Mouse (Mus musculus) kidney, adult 2 months (tissue): ENCODE results near the gene Aldh3a1. TPM values are rescaled to one million over a fixed set of nuclear protein-coding genes. Genes with fewer than 3 reads are reported as not detected.
A peak's percentile ranks its signal among the peaks of the same experiment; 100 is the strongest.
"Not testable (repeated sequence)": the region's sequence is repeated elsewhere in the genome, so short reads cannot be mapped to it uniquely, and the experiment has no call there.

Experiments used
- DNase-seq: peaks from one replicate; pipeline ENCODE4 v3.0.0; 2021
- H3K27ac ChIP-seq: fragments of 200-500 bp; 2 replicates; pipeline ENCODE4 v1.5.1; 2012; ENCODE audit warnings: low read depth, low read length, control low read depth, inconsistent platforms; ENCODE audit not compliant: insufficient read depth
- H3K27me3 ChIP-seq: fragments of 200-500 bp; replicated peaks from 2 replicates; pipeline ENCODE4 v1.6.1; 2012; ENCODE audit warnings: mild to moderate bottlenecking, moderate library complexity, low read length, inconsistent platforms; ENCODE audit not compliant: control insufficient read depth, insufficient read depth
- H3K36me3 ChIP-seq: fragments of 200-500 bp; 2 replicates; pipeline ENCODE4 v1.6.1; 2012; ENCODE audit warnings: mild to moderate bottlenecking, moderate library complexity, low read length, inconsistent platforms; ENCODE audit not compliant: control insufficient read depth, insufficient read depth
- H3K4me1 ChIP-seq: fragments of 200-500 bp; 2 replicates; pipeline ENCODE4 v1.6.1; 2011; ENCODE audit warnings: low read length; ENCODE audit not compliant: control insufficient read depth, insufficient read depth
- H3K4me3 ChIP-seq: fragments of 200-500 bp; 2 replicates; pipeline ENCODE4 v1.5.1; 2011; ENCODE audit warnings: mild to moderate bottlenecking, low read depth, low read length, control low read depth; ENCODE audit not compliant: insufficient read depth
- CTCF ChIP-seq: fragments of 200-500 bp; conservative IDR thresholded peaks from 2 replicates; pipeline ENCODE4 v1.5.1; 2011; ENCODE audit warnings: low read depth, mild to moderate bottlenecking, control low read depth, low read length, moderate library complexity, mixed read lengths; ENCODE audit not compliant: insufficient read depth, insufficient read length
- POLR2A ChIP-seq: fragments of 200-500 bp; IDR thresholded peaks from one replicate; pipeline ENCODE4 v1.6.1; 2011; ENCODE audit warnings: low read depth, low read length, control low read depth
- WGBS: fragments of 180-500 bp; shearing (Covaris S2); methylation state at CpG from one replicate; pipeline ENCODE4 v1.1.7; 2018; 5-methylcytosine and 5-hydroxymethylcytosine counted together
- polyA plus RNA-seq: library from polyadenylated mRNA; depleted of rRNA; stranded (reverse); fragments of >200 nt; gene quantifications from 2 replicates; pipeline ENCODE4 v1.2.3, GENCODE M21; 2012

Gene Aldh3a1
- polyA plus RNA-seq, 1 experiment = 1.1 TPM

DNA sequence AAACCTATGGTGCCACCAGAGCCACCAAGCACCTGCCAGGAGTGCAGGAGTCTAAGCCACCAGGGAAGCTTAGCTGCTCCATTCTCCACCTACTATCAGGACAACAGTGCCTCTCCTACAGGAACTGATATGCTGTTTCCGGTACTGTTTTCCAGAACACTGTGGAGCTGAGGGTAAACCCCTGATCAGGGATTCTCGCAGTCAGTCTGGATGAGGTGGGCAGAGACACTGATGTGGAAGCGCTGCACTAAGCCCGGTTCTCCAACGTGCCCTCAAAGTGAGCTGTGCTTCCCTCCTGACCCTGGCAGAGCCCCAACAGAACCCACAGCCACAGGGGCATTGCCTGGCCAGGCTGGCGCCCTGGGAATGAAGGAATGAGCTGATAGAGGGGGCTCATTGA lies 43.0 kb upstream of the Aldh3a1 start:
- Histone ChIP-seq H3K27ac (no peak overlapping the region), H3K36me3 (peaks cover 1% of the 10 kb centered on the region), H3K4me3 (no peak overlapping the region), H3K27me3 (no peaks in the 10 kb centered on the region), H3K4me1 (peaks cover 3% of the 10 kb centered on the region; the same call in 1 of the 2 replicates)
- no peak for TF ChIP-seq CTCF
- WGBS = 87% methylated on average over 6 of the region's 6 CpGs
- DNase-seq = no peak

GRCm38 (mm10) chr11:61164881-61165280 lies 42.5 kb upstream of the Aldh3a1 start:
- peaks cover 3% of the 10 kb centered on the region; the same call in 1 of the 2 replicates for H3K4me1 ChIP-seq
- 91% methylated on average over 10 of the region's 10 CpGs for WGBS
- TF ChIP-seq CTCF (no peak), POLR2A (no peak)

DNA sequence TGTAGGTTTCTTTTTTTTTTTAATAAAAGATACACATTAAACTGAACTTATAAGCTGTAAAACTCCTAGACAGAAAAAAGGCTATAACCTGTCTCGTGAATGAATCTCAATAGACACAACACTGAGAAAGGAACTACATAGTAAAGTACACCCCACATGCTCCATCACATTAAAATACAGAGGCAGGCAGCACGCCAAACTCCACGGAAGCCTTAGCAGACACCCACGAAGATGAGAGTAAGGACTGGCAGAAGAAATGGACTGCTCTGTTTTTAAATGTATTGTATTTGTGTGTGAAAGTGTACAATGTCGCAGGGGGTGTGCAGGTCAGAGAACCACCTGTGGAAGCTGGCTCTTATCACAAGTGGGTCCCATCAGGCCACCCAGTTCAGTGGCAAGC lies 37.2 kb upstream of the Aldh3a1 start:
- no peaks in the 10 kb centered on the region for H3K27me3 ChIP-seq
- TF ChIP-seq CTCF = no peak
- TF ChIP-seq POLR2A = no peak
- DNase-seq = no peak
- H3K4me3 ChIP-seq = no peak overlapping the region
- no peaks in the 10 kb centered on the region; the same call in 1 of the 2 replicates for H3K36me3 ChIP-seq
- WGBS = 69% methylated on average over 5 of the region's 5 CpGs
- no peak overlapping the region for H3K27ac ChIP-seq
- H3K4me1 ChIP-seq = peaks cover 3% of the 10 kb centered on the region; the same call in 1 of the 2 replicates

More at GRCm38 (mm10) chr11:61164881-61165280, 42.5 kb upstream of the Aldh3a1 start:
- Histone ChIP-seq H3K27me3 (no peaks in the 10 kb centered on the region), H3K27ac (no peak overlapping the region), H3K4me3 (no peak overlapping the region), H3K36me3 (no peaks in the 10 kb centered on the region; the same call in 1 of the 2 replicates)
- DNase-seq = no peak

DNA sequence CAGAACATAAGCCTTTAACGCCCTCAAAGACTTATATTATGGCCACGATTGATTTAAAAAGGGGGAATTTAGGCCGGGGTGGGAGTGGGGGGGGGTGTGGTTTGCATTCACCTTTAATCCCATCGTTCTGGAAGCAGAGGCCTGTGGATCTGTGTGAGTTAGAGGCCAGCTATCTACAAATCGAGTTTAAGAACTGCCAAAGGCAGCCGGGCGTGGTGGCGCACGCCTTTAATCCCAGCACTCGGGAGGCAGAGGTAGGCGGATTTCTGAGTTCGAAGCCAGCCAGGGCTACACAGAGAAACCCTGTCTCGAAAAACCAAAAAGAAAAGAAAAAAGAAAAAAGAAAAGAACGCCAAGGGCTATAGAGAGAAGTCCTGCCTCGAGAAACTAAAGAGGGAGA lies 33.9 kb upstream of the Aldh3a1 start:
- 38% methylated on average over 15 of the region's 15 CpGs for WGBS
- not testable (repeated sequence) for H3K4me3 ChIP-seq, H3K36me3 ChIP-seq

GRCm38 (mm10) chr11:61174291-61174820 lies 33.0 kb upstream of the Aldh3a1 start:
- DNase-seq = no peak
- TF ChIP-seq POLR2A = no peak
- no peak; the same call in 1 of the 2 replicates for TF ChIP-seq CTCF
- Histone ChIP-seq H3K4me3 (peak overlapping the region; percentile 96), H3K4me1 (no peaks in the 10 kb centered on the region), H3K27ac (peak overlapping the region; percentile 85), H3K27me3 (no peaks in the 10 kb centered on the region), H3K36me3 (no peaks in the 10 kb centered on the region)
- WGBS = 0% methylated on average over 28 of the region's 28 CpGs

More for the DNA sequence above, 33.9 kb upstream of the Aldh3a1 start:
- not testable (repeated sequence) for H3K27me3 ChIP-seq, DNase-seq, H3K27ac ChIP-seq, H3K4me1 ChIP-seq

GRCm38 (mm10) chr11:61174821-61175658 lies 32.3 kb upstream of the Aldh3a1 start, which contains the start of gene Usp22:
Gene Usp22, minus strand, starts transcription at chr11:61175055.
- TF ChIP-seq POLR2A = peak; percentile 67
- no peak for TF ChIP-seq CTCF
- under 1% methylated on average over 69 of the region's 69 CpGs for WGBS
- no peaks in the 10 kb centered on the region for H3K4me1 ChIP-seq
- peak within 1 kb of the TSS; percentile 96 for H3K4me3 ChIP-seq
- no peaks in the 10 kb centered on the region for H3K27me3 ChIP-seq
- H3K27ac ChIP-seq = peak within 1 kb of the TSS; percentile 85
- H3K36me3 ChIP-seq = no peaks in the 10 kb centered on the region
- peak; percentile 100 for DNase-seq

DNA sequence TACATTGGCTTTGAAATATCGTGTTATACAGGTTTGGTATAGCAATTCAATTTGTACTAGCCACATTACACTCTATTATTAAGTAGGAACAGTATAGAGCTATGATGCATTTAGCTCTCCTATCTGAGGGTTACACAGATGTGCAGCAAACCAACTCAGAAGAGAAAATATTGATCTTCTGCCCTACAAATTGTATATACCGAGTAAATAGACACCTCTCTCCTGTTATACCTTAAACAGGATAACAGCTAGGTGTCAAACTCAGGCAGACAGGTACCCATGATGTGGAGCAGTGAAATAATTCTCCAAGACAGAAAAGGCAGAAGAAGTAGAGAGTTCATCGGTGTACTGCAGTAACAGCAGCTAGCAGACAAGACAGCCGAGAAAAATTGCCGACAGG lies 31.6 kb upstream of the Aldh3a1 start:
- no peaks in the 10 kb centered on the region for H3K36me3 ChIP-seq
- no peaks in the 10 kb centered on the region for H3K27me3 ChIP-seq
- no peaks in the 10 kb centered on the region for H3K4me1 ChIP-seq
- DNase-seq = no peak
- H3K27ac ChIP-seq = no peak overlapping the region
- 74% methylated on average over 5 of the region's 5 CpGs for WGBS
- TF ChIP-seq CTCF (no peak), POLR2A (no peak)
- no peak overlapping the region for H3K4me3 ChIP-seq
